Mouse (Mus musculus): ENCODE results near the gene Slc15a1. TPM values are rescaled to one million over a fixed set of nuclear protein-coding genes. Genes with fewer than 3 reads are reported as not detected.

Gene Slc15a1
- not detected for total RNA-seq (2021)
- long read RNA-seq, experiment 1: 0 reads
- long read RNA-seq, experiment 2: 0 reads

DNA sequence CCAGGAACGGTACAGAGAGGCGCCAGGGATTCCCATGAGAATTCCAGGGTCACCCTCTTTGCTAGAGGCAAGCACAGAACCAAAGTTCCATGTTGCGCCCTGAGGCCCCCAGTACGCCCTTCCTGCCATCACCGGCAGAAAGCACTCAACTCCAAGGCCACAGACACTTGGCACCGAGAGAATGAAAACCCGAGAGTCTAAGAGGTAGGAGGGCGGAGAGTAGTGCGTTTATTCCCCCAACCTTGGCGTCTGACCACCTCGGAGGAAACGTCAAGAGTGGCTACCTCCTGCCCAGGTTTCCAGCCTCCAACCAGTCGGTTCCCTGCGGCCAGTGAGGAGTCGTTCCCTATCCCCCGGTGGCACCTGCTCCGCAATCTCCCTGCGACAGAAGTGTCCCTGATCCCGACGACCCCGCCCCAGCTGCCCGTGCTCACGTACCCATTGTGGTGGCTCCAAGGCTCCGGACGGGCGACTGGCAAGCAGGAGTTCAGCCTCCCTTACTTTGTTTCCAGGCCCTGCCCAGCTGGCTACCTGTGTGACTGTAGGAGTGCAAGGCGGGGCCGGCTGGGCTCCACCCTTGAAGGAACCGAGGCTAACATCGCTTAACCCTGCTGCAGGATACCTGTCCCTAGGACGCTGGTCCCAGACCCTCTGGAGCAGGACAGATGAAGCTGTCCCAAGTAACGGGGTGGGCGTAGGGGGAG is at the start of gene Slc15a1:
Gene Slc15a1 (minus strand): TSS at position 472 of the 704 bp plus-strand sequence.
- Histone ChIP-seq H3K4me3 (no peak within 1 kb of the TSS), H3K27ac (no peak within 1 kb of the TSS)
- no peak for TF ChIP-seq CTCF (conservative IDR thresholded peaks at IDR 0.05)
- no peak for DNase-seq (ENCODE audit: low spot score in 2 of 2)

- no peak for TF ChIP-seq CTCF (conservative IDR thresholded peaks at IDR 0.05)
- no peak overlapping the region for H3K27ac ChIP-seq
- no peak overlapping the region for H3K4me3 ChIP-seq
- no peak for DNase-seq (ENCODE audit: low spot score in 2 of 2)
Measured at GRCm38 (mm10) chr14:121553785-121554184, 48.7 kb upstream of the Slc15a1 start.

GRCm38 (mm10) chr14:121552586-121552985 is 47.5 kb upstream of the Slc15a1 start:
- Histone ChIP-seq H3K4me3 (no peak overlapping the region), H3K27ac (no peak overlapping the region)
- no peak for DNase-seq (ENCODE audit: low spot score in 2 of 2)
- TF ChIP-seq CTCF (conservative IDR thresholded peaks at IDR 0.05): no peak

- Histone ChIP-seq H3K27ac (no peak overlapping the region), H3K4me3 (no peak overlapping the region)
- no peak for DNase-seq (ENCODE audit: low spot score in 2 of 2)
- no peak for TF ChIP-seq CTCF (conservative IDR thresholded peaks at IDR 0.05)
Measured at GRCm38 (mm10) chr14:121549834-121550233, 44.8 kb upstream of the Slc15a1 start.

GRCm38 (mm10) chr14:121547745-121548144 is 42.7 kb upstream of the Slc15a1 start:
- no peak for DNase-seq (ENCODE audit: low spot score in 2 of 2)
- Histone ChIP-seq H3K4me3 (no peak overlapping the region), H3K27ac (no peak overlapping the region)
- no peak for TF ChIP-seq CTCF (conservative IDR thresholded peaks at IDR 0.05)

GRCm38 (mm10) chr14:121546621-121547020 is 41.6 kb upstream of the Slc15a1 start:
- Histone ChIP-seq H3K27ac (no peak overlapping the region), H3K4me3 (no peak overlapping the region)
- TF ChIP-seq CTCF (conservative IDR thresholded peaks at IDR 0.05): no peak
- no peak for DNase-seq (ENCODE audit: low spot score in 2 of 2)

GRCm38 (mm10) chr14:121545551-121546331 is 40.7 kb upstream of the Slc15a1 start:
- no peak for DNase-seq (ENCODE audit: low spot score in 2 of 2)
- H3K4me3 ChIP-seq: no peak overlapping the region
- H3K27ac ChIP-seq: no peak overlapping the region
- no peak for TF ChIP-seq CTCF (conservative IDR thresholded peaks at IDR 0.05)

DNA sequence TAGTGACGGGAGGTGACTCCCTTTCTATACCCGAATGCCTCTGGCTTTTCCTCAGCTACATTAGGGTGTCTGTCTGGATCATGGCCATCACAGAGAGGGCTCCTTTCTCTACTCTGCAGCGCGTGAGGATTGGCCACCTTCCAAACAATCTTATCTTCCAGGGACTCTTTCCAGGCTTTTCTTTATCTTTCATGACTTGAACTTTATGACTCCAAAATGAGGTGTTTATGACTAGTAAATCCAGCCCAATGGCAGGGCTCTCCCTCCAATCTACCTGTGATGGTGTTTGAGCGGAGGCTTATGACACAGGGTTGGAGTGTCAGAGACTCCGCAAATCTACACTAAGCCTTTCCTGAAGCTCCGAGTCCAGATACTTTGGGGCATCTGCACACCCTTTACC is 36.2 kb upstream of the Slc15a1 start:
- H3K27ac ChIP-seq: no peak overlapping the region
- H3K4me3 ChIP-seq: no peak overlapping the region
- no peak for TF ChIP-seq CTCF (conservative IDR thresholded peaks at IDR 0.05)
- DNase-seq (ENCODE audit: low spot score in 2 of 2): no peak

- TF ChIP-seq CTCF (conservative IDR thresholded peaks at IDR 0.05): no peak
- no peak overlapping the region for H3K27ac ChIP-seq
- H3K4me3 ChIP-seq: no peak overlapping the region
- DNase-seq (ENCODE audit: low spot score in 2 of 2): no peak
Measured at GRCm38 (mm10) chr14:121534501-121534900, 29.4 kb upstream of the Slc15a1 start.

- no peak for DNase-seq (ENCODE audit: low spot score in 2 of 2)
- TF ChIP-seq CTCF (conservative IDR thresholded peaks at IDR 0.05): no peak
- no peak overlapping the region for H3K27ac ChIP-seq
- no peak overlapping the region for H3K4me3 ChIP-seq
Measured at GRCm38 (mm10) chr14:121530853-121531252, 25.8 kb upstream of the Slc15a1 start.

DNA sequence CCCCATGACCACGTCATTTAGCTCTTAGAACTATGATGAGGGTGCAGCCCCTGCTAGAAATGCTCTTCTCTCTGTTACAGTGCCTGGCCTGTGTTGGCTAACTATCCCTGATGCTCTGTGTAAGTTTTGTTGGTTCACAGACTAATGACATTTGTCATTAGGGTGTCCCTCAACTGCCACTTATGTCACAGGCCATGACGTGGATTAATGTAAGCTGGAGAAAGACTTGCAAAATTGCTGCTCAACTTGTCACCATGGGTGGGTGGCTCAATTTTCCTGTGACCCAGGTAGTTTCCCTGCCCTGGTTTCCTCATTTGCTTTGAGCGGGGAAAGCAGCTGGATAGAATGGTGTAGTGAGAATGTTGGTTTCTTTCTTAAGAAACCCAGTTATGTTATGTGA is 22.8 kb upstream of the Slc15a1 start:
- DNase-seq (ENCODE audit: low spot score in 2 of 2): no peak
- H3K27ac ChIP-seq: no peak overlapping the region
- no peak overlapping the region for H3K4me3 ChIP-seq
- no peak for TF ChIP-seq CTCF (conservative IDR thresholded peaks at IDR 0.05)

DNA sequence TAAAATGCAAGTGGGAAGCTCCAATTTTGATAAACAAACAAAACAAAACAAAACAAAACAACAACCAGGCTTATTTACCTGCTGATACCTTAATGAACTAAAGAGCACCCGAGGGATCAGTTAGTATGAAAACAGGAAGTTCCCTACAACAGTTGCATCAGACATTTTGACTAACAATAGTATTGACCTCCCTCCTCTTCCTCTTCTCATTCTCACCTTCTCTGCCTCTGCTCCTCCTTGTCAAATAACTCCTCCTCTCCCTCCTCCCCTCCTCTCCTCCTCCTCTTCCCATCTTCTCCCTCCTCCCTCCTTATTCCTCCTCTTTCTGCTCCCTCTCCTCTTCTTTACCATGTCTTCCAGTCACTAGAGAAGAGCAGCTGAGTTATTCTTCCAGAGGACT is 22.1 kb upstream of the Slc15a1 start:
- H3K4me3 ChIP-seq: no peak overlapping the region
- no peak for TF ChIP-seq CTCF (conservative IDR thresholded peaks at IDR 0.05)
- no peak for DNase-seq (ENCODE audit: low spot score in 2 of 2)
- H3K27ac ChIP-seq: no peak overlapping the region

- no peak for DNase-seq (ENCODE audit: low spot score in 2 of 2)
- TF ChIP-seq CTCF (conservative IDR thresholded peaks at IDR 0.05): no peak
- Histone ChIP-seq H3K27ac (no peak overlapping the region), H3K4me3 (no peak overlapping the region)
Measured at GRCm38 (mm10) chr14:121521709-121522108, 16.7 kb upstream of the Slc15a1 start.

- no peak overlapping the region for H3K27ac ChIP-seq
- no peak for TF ChIP-seq CTCF (conservative IDR thresholded peaks at IDR 0.05)
- H3K4me3 ChIP-seq: no peak overlapping the region
- DNase-seq (ENCODE audit: low spot score in 2 of 2): no peak
Measured at GRCm38 (mm10) chr14:121516881-121517280, 11.8 kb upstream of the Slc15a1 start.
